Mouse (Mus musculus) spleen, adult 2 months (tissue): ENCODE measurements around the gene Col12a1.

Source experiments
- CTCF ChIP-seq: fragments of 200-500 bp; IDR thresholded peaks from 2 replicates; pipeline ENCODE4 v1.5.1; 2011; ENCODE audit warnings: mild to moderate bottlenecking, inconsistent platforms; ENCODE audit not compliant: insufficient read depth, insufficient read length, insufficient replicate concordance; ENCODE audit errors: extremely low read depth
- POLR2A ChIP-seq: fragments of 200-500 bp; IDR thresholded peaks from 2 replicates; pipeline ENCODE4 v1.6.1; 2011; ENCODE audit warnings: low read depth, low read length, inconsistent platforms

GRCm38 (mm10) chr9:79618839-79619597 is 99.6 kb downstream of the Col12a1 start:
- TF ChIP-seq POLR2A (no peak), CTCF (no peak)
